Mouse (Mus musculus): ENCODE measurements around the gene Fam168a. TPM values are rescaled to one million over a fixed set of nuclear protein-coding genes. Genes with fewer than 3 reads are reported as not detected.
A peak's percentile ranks its signal among the peaks of the same experiment; 100 is the strongest.

Fam168a gene
- polyA plus RNA-seq, 1 experiment from 2014 or later: 59.9 TPM

- 36% methylated on average over 13 of the region's 13 CpGs for WGBS
These were observed 21.1 kb upstream of the Fam168a start for GRCm38 (mm10) chr7:100685061-100686030.

GRCm38 (mm10) chr7:100688471-100688870 is 18.0 kb upstream of the Fam168a start:
- Histone ChIP-seq H3K4me1 (ENCODE audit: control insufficient read depth, insufficient read depth, low read length) (no peaks in the 10 kb centered on the region), H3K27me3 (ENCODE audit: control insufficient read depth, insufficient read depth, low read length) (no peaks in the 10 kb centered on the region), H3K4me3 (ENCODE audit: low read depth, low read length) (no peak overlapping the region), H3K27ac (ENCODE audit: low read length) (no peak overlapping the region), H3K9ac (replicated peaks; ENCODE audit: low read depth, low read length) (no peak overlapping the region), H3K9me3 (ENCODE audit: control insufficient read depth, low read depth, low read length) (no peaks in the 10 kb centered on the region), H3K36me3 (ENCODE audit: control insufficient read depth, insufficient read depth, low read length) (no peaks in the 10 kb centered on the region), H3K4me2 (replicated peaks; ENCODE audit: low read depth, low read length) (no peak overlapping the region)
- WGBS: 88% methylated on average over 7 of the region's 7 CpGs
- no peak for ATAC-seq (ENCODE audit: insufficient number of reproducible peaks, insufficient read depth, low FRiP score, low read depth)

More at GRCm38 (mm10) chr7:100685061-100686030, 21.1 kb upstream of the Fam168a start:
- Histone ChIP-seq H3K27me3 (ENCODE audit: control insufficient read depth, insufficient read depth, low read length) (no peaks in the 10 kb centered on the region), H3K4me2 (replicated peaks; ENCODE audit: low read depth, low read length) (no peak overlapping the region), H3K4me3 (ENCODE audit: low read depth, low read length) (no peak overlapping the region), H3K27ac (ENCODE audit: low read length) (no peak overlapping the region), H3K36me3 (ENCODE audit: control insufficient read depth, insufficient read depth, low read length) (no peaks in the 10 kb centered on the region), H3K9me3 (ENCODE audit: control insufficient read depth, low read depth, low read length) (no peaks in the 10 kb centered on the region), H3K9ac (replicated peaks; ENCODE audit: low read depth, low read length) (no peak overlapping the region), H3K4me1 (ENCODE audit: control insufficient read depth, insufficient read depth, low read length) (no peaks in the 10 kb centered on the region)
- ATAC-seq (ENCODE audit: insufficient number of reproducible peaks, insufficient read depth, low FRiP score, low read depth): no peak

GRCm38 (mm10) chr7:100693199-100693598 is 13.2 kb upstream of the Fam168a start:
- Histone ChIP-seq H3K27ac (ENCODE audit: low read length) (no peak overlapping the region), H3K36me3 (ENCODE audit: control insufficient read depth, insufficient read depth, low read length) (no peaks in the 10 kb centered on the region), H3K9ac (replicated peaks; ENCODE audit: low read depth, low read length) (no peak overlapping the region), H3K4me2 (replicated peaks; ENCODE audit: low read depth, low read length) (no peak overlapping the region), H3K27me3 (ENCODE audit: control insufficient read depth, insufficient read depth, low read length) (no peaks in the 10 kb centered on the region), H3K4me3 (ENCODE audit: low read depth, low read length) (no peak overlapping the region), H3K4me1 (ENCODE audit: control insufficient read depth, insufficient read depth, low read length) (no peaks in the 10 kb centered on the region), H3K9me3 (ENCODE audit: control insufficient read depth, low read depth, low read length) (no peaks in the 10 kb centered on the region)
- ATAC-seq (ENCODE audit: insufficient number of reproducible peaks, insufficient read depth, low FRiP score, low read depth): no peak
- WGBS: 69% methylated on average over 8 of the region's 8 CpGs

- no peak for ATAC-seq (ENCODE audit: insufficient number of reproducible peaks, insufficient read depth, low FRiP score, low read depth)
- whole genome bisulfite sequencing: 44% methylated on average over 8 of the region's 8 CpGs
- H3K27ac ChIP-seq (ENCODE audit: low read length): no peak overlapping the region
These were observed 6.4 kb upstream of the Fam168a start for GRCm38 (mm10) chr7:100699771-100700770.

GRCm38 (mm10) chr7:100706883-100707480 is 547 bp downstream of the Fam168a start:
- peak; percentile 16 for ATAC-seq (ENCODE audit: insufficient number of reproducible peaks, insufficient read depth, low FRiP score, low read depth)
- Histone ChIP-seq H3K9me3 (ENCODE audit: control insufficient read depth, low read depth, low read length) (no peaks in the 10 kb centered on the region), H3K36me3 (ENCODE audit: control insufficient read depth, insufficient read depth, low read length) (no peaks in the 10 kb centered on the region), H3K4me1 (ENCODE audit: control insufficient read depth, insufficient read depth, low read length) (peaks cover 13% of the 10 kb centered on the region), H3K9ac (replicated peaks; ENCODE audit: low read depth, low read length) (peak overlapping the region; percentile 86), H3K4me3 (ENCODE audit: low read depth, low read length) (peak overlapping the region; percentile 96), H3K27ac (ENCODE audit: low read length) (peak overlapping the region; percentile 97), H3K27me3 (ENCODE audit: control insufficient read depth, insufficient read depth, low read length) (no peaks in the 10 kb centered on the region), H3K4me2 (replicated peaks; ENCODE audit: low read depth, low read length) (peak overlapping the region; percentile 67)
- under 1% methylated on average over 23 of the region's 23 CpGs for WGBS

More at GRCm38 (mm10) chr7:100699771-100700770, 6.4 kb upstream of the Fam168a start:
- no peak overlapping the region for H3K9ac ChIP-seq (replicated peaks; ENCODE audit: low read depth, low read length)
- no peaks in the 10 kb centered on the region for H3K9me3 ChIP-seq (ENCODE audit: control insufficient read depth, low read depth, low read length)
- H3K4me1 ChIP-seq (ENCODE audit: control insufficient read depth, insufficient read depth, low read length): no peaks in the 10 kb centered on the region
- no peak overlapping the region for H3K4me3 ChIP-seq (ENCODE audit: low read depth, low read length)
- no peaks in the 10 kb centered on the region for H3K36me3 ChIP-seq (ENCODE audit: control insufficient read depth, insufficient read depth, low read length)
- no peak overlapping the region for H3K4me2 ChIP-seq (replicated peaks; ENCODE audit: low read depth, low read length)
- H3K27me3 ChIP-seq (ENCODE audit: control insufficient read depth, insufficient read depth, low read length): no peaks in the 10 kb centered on the region

- 0 out of 2 replicates have a peak, but pooled peaks cover 2% of the 10 kb centered on the region for H3K4me1 ChIP-seq (ENCODE audit: control insufficient read depth, insufficient read depth, low read length)
- H3K9ac ChIP-seq (replicated peaks; ENCODE audit: low read depth, low read length): no peak overlapping the region
- no peak overlapping the region for H3K27ac ChIP-seq (ENCODE audit: low read length)
- ATAC-seq (ENCODE audit: insufficient number of reproducible peaks, insufficient read depth, low FRiP score, low read depth): no peak
- 90% methylated on average over 5 of the region's 5 CpGs for WGBS
- no peaks in the 10 kb centered on the region for H3K36me3 ChIP-seq (ENCODE audit: control insufficient read depth, insufficient read depth, low read length)
- H3K9me3 ChIP-seq (ENCODE audit: control insufficient read depth, low read depth, low read length): no peaks in the 10 kb centered on the region
- H3K4me3 ChIP-seq (ENCODE audit: low read depth, low read length): no peak overlapping the region
- H3K4me2 ChIP-seq (replicated peaks; ENCODE audit: low read depth, low read length): no peak overlapping the region
- H3K27me3 ChIP-seq (ENCODE audit: control insufficient read depth, insufficient read depth, low read length): no peaks in the 10 kb centered on the region
These were observed 12.3 kb downstream of the Fam168a start for GRCm38 (mm10) chr7:100718741-100719140.

GRCm38 (mm10) chr7:100722268-100722667 is 15.8 kb downstream of the Fam168a start:
- ATAC-seq (ENCODE audit: insufficient number of reproducible peaks, insufficient read depth, low FRiP score, low read depth): no peak

More at GRCm38 (mm10) chr7:100722268-100722667, 15.8 kb downstream of the Fam168a start:
- WGBS: 81% methylated on average over 6 of the region's 6 CpGs
- Histone ChIP-seq H3K4me2 (replicated peaks; ENCODE audit: low read depth, low read length) (no peak overlapping the region), H3K4me3 (ENCODE audit: low read depth, low read length) (no peak overlapping the region), H3K9ac (replicated peaks; ENCODE audit: low read depth, low read length) (no peak overlapping the region), H3K9me3 (ENCODE audit: control insufficient read depth, low read depth, low read length) (no peaks in the 10 kb centered on the region), H3K27me3 (ENCODE audit: control insufficient read depth, insufficient read depth, low read length) (no peaks in the 10 kb centered on the region), H3K4me1 (ENCODE audit: control insufficient read depth, insufficient read depth, low read length) (0 out of 2 replicates have a peak, but pooled peaks cover 2% of the 10 kb centered on the region), H3K27ac (ENCODE audit: low read length) (no peak overlapping the region), H3K36me3 (ENCODE audit: control insufficient read depth, insufficient read depth, low read length) (no peaks in the 10 kb centered on the region)
